Mouse (Mus musculus) hindbrain, embryonic 12.5 days (tissue): Measurements from ENCODE around the gene Mrrf. TPM values are rescaled to one million over a fixed set of nuclear protein-coding genes. Genes with fewer than 3 reads are reported as not detected.

ENCODE experiments used
- ATAC-seq: fragments of 200-750 bp; cut with Nextera tagmentation; 2 replicates; pipeline ENCODE4 v1.8.0; 2017; ENCODE audit warnings: moderate TSS enrichment; ENCODE audit not compliant: low FRiP score
- H3K27ac ChIP-seq: fragments of 300-500 bp; sonication (generic); 2 replicates; pipeline ENCODE4 v1.5.1; 2016; ENCODE audit warnings: mild to moderate bottlenecking
- H3K27me3 ChIP-seq: fragments of 300-500 bp; sonication (generic); 2 replicates; pipeline ENCODE4 v1.6.1; 2016; ENCODE audit warnings: mild to moderate bottlenecking
- H3K36me3 ChIP-seq: fragments of 300-500 bp; sonication (generic); 2 replicates; pipeline ENCODE4 v1.6.1; 2016; ENCODE audit warnings: mild to moderate bottlenecking
- H3K4me1 ChIP-seq: fragments of 300-500 bp; sonication (generic); 2 replicates; pipeline ENCODE4 v1.6.1; 2016
- H3K4me2 ChIP-seq: fragments of 300-500 bp; sonication (generic); replicated peaks from 2 replicates; pipeline ENCODE4 v1.6.1; 2016; ENCODE audit warnings: mild to moderate bottlenecking
- H3K4me3 ChIP-seq: fragments of 300-500 bp; sonication (generic); 2 replicates; pipeline ENCODE4 v1.5.1; 2016; ENCODE audit warnings: mild to moderate bottlenecking
- H3K9ac ChIP-seq: fragments of 300-500 bp; sonication (generic); 2 replicates; pipeline ENCODE4 v1.6.1; 2016; ENCODE audit warnings: mild to moderate bottlenecking, moderate library complexity
- H3K9me3 ChIP-seq: fragments of 300-500 bp; sonication (generic); replicated peaks from 2 replicates; pipeline ENCODE4 v1.6.1; 2016; ENCODE audit warnings: mild to moderate bottlenecking
- WGBS: fragments of 180-500 bp; shearing (Covaris S2); methylation state at CpG from one replicate; pipeline ENCODE4 v1.1.7; 2016; 5-methylcytosine and 5-hydroxymethylcytosine counted together
- polyA plus RNA-seq: library from polyadenylated mRNA; unstranded; fragments of >200 nt; fragmentation: Nextera tagmentation; extraction: Ambion mirVana; gene quantifications from 2 replicates; pipeline ENCODE4 v1.2.1, GENCODE M21; 2016

Mrrf gene
- polyA plus RNA-seq, 1 experiment from 2014 or later = 24.8 TPM

- Histone ChIP-seq H3K4me2 (no peak overlapping the region), H3K9ac (no peak overlapping the region), H3K27ac (no peak overlapping the region), H3K9me3 (no peaks in the 10 kb centered on the region), H3K4me1 (no peaks in the 10 kb centered on the region), H3K27me3 (peaks cover 6% of the 10 kb centered on the region; the same call in 1 of the 2 replicates), H3K36me3 (no peaks in the 10 kb centered on the region), H3K4me3 (no peak overlapping the region)
- ATAC-seq = no peak
- WGBS = 88% methylated on average over 7 of the region's 7 CpGs
Measured at GRCm38 (mm10) chr2:36224153-36224552, 88.0 kb downstream of the Mrrf start.

- no peaks in the 10 kb centered on the region for H3K4me1 ChIP-seq
- H3K9ac ChIP-seq = no peak overlapping the region
- WGBS = 31% methylated on average over 2 of the region's 2 CpGs
- no peak for ATAC-seq
- H3K27me3 ChIP-seq = peaks cover 8% of the 10 kb centered on the region
- no peak overlapping the region for H3K4me3 ChIP-seq
- H3K4me2 ChIP-seq = no peak overlapping the region
- H3K27ac ChIP-seq = no peak overlapping the region
- no peaks in the 10 kb centered on the region for H3K9me3 ChIP-seq
- no peaks in the 10 kb centered on the region for H3K36me3 ChIP-seq
Measured at GRCm38 (mm10) chr2:36224599-36224998, 88.4 kb downstream of the Mrrf start.

- 2% methylated on average over 18 of the region's 18 CpGs for WGBS
- Histone ChIP-seq H3K27me3 (peaks cover 19% of the 10 kb centered on the region), H3K4me3 (peak within 1 kb of the TSS; percentile 36), H3K27ac (no peak within 1 kb of the TSS), H3K9ac (peak within 1 kb of the TSS; percentile 43; the same call in 1 of the 2 replicates), H3K9me3 (no peaks in the 10 kb centered on the region), H3K4me1 (peaks cover 9% of the 10 kb centered on the region), H3K36me3 (no peaks in the 10 kb centered on the region), H3K4me2 (peak within 1 kb of the TSS; percentile 69)
- peak; percentile 49; the same call in 1 of the 2 replicates for ATAC-seq
Measured at GRCm38 (mm10) chr2:36230366-36230765, 94.2 kb downstream of the Mrrf start, which contains the start of gene Ptgs1. Gene Ptgs1, plus strand, starts transcription at chr2:36230426.

- Histone ChIP-seq H3K27me3 (peaks cover 19% of the 10 kb centered on the region), H3K36me3 (no peaks in the 10 kb centered on the region), H3K4me3 (peak overlapping the region; percentile 36), H3K27ac (no peak overlapping the region), H3K4me2 (peak overlapping the region; percentile 69), H3K9me3 (no peaks in the 10 kb centered on the region), H3K9ac (no peak overlapping the region), H3K4me1 (peaks cover 12% of the 10 kb centered on the region)
- no peak for ATAC-seq
- 35% methylated on average over 7 of the region's 10 CpGs for WGBS
Measured at GRCm38 (mm10) chr2:36230967-36231366, 94.8 kb downstream of the Mrrf start.

GRCm38 (mm10) chr2:36234526-36235368, 98.6 kb downstream of the Mrrf start:
- Histone ChIP-seq H3K4me3 (no peak overlapping the region), H3K9me3 (no peaks in the 10 kb centered on the region), H3K9ac (no peak overlapping the region), H3K27ac (no peak overlapping the region), H3K4me1 (peaks cover 12% of the 10 kb centered on the region), H3K27me3 (peaks cover 14% of the 10 kb centered on the region), H3K4me2 (no peak overlapping the region), H3K36me3 (no peaks in the 10 kb centered on the region)
- no peak for ATAC-seq
- WGBS = 54% methylated on average over 7 of the region's 7 CpGs

GRCm38 (mm10) chr2:36235917-36236316, 99.7 kb downstream of the Mrrf start:
- no peaks in the 10 kb centered on the region for H3K36me3 ChIP-seq
- H3K27me3 ChIP-seq = peaks cover 5% of the 10 kb centered on the region; the same call in 1 of the 2 replicates
- no peaks in the 10 kb centered on the region for H3K9me3 ChIP-seq
- H3K4me1 ChIP-seq = 0 out of 2 replicates have a peak, but pooled peaks cover 4% of the 10 kb centered on the region
- 55% methylated on average over 4 of the region's 4 CpGs for WGBS
- no peak; the same call in 1 of the 2 replicates for ATAC-seq
- no peak overlapping the region for H3K4me2 ChIP-seq
- no peak overlapping the region for H3K4me3 ChIP-seq
- H3K27ac ChIP-seq = no peak overlapping the region
- no peak overlapping the region for H3K9ac ChIP-seq

GRCm38 (mm10) chr2:36236889-36237288, 100.7 kb downstream of the Mrrf start:
- 91% methylated on average over 5 of the region's 5 CpGs for WGBS
- Histone ChIP-seq H3K4me2 (no peak overlapping the region), H3K9me3 (no peaks in the 10 kb centered on the region), H3K9ac (no peak overlapping the region), H3K27ac (no peak overlapping the region), H3K27me3 (no peaks in the 10 kb centered on the region), H3K36me3 (no peaks in the 10 kb centered on the region), H3K4me3 (no peak overlapping the region), H3K4me1 (0 out of 2 replicates have a peak, but pooled peaks cover 4% of the 10 kb centered on the region)
- no peak for ATAC-seq

- Histone ChIP-seq H3K4me1 (0 out of 2 replicates have a peak, but pooled peaks cover 4% of the 10 kb centered on the region), H3K4me3 (no peak overlapping the region), H3K36me3 (no peaks in the 10 kb centered on the region), H3K27me3 (no peaks in the 10 kb centered on the region), H3K9ac (no peak overlapping the region), H3K27ac (no peak overlapping the region), H3K4me2 (no peak overlapping the region), H3K9me3 (no peaks in the 10 kb centered on the region)
- ATAC-seq = no peak
- 94% methylated on average over 6 of the region's 6 CpGs for WGBS
Measured at GRCm38 (mm10) chr2:36237557-36237956, 101.4 kb downstream of the Mrrf start.

GRCm38 (mm10) chr2:36238467-36238866, 102.3 kb downstream of the Mrrf start:
- no peaks in the 10 kb centered on the region for H3K27me3 ChIP-seq
- 76% methylated on average over 3 of the region's 3 CpGs for WGBS
- H3K9ac ChIP-seq = no peak overlapping the region
- H3K9me3 ChIP-seq = no peaks in the 10 kb centered on the region
- no peak overlapping the region for H3K4me3 ChIP-seq
- H3K4me1 ChIP-seq = 0 out of 2 replicates have a peak, but pooled peaks cover 4% of the 10 kb centered on the region
- no peak overlapping the region for H3K4me2 ChIP-seq
- ATAC-seq = no peak
- H3K27ac ChIP-seq = no peak overlapping the region
- H3K36me3 ChIP-seq = no peaks in the 10 kb centered on the region

GRCm38 (mm10) chr2:36238951-36239350, 102.8 kb downstream of the Mrrf start:
- WGBS = 92% methylated on average over 2 of the region's 2 CpGs
- ATAC-seq = no peak
- H3K9ac ChIP-seq = no peak overlapping the region
- no peaks in the 10 kb centered on the region for H3K9me3 ChIP-seq
- no peak overlapping the region for H3K4me3 ChIP-seq
- H3K4me1 ChIP-seq = 0 out of 2 replicates have a peak, but pooled peaks cover 4% of the 10 kb centered on the region
- no peaks in the 10 kb centered on the region for H3K36me3 ChIP-seq
- H3K4me2 ChIP-seq = no peak overlapping the region
- H3K27me3 ChIP-seq = no peaks in the 10 kb centered on the region
- H3K27ac ChIP-seq = no peak overlapping the region
